Mouse (Mus musculus) hindbrain, embryonic 13.5 days (tissue): ENCODE data around the gene Brpf3. TPM values are rescaled to one million over a fixed set of nuclear protein-coding genes. Genes with fewer than 3 reads are reported as not detected.
"Not testable (repeated sequence)": the region's sequence is repeated elsewhere in the genome, so short reads cannot be mapped to it uniquely, and the experiment has no call there.

Experiments used
- ATAC-seq: fragments of 200-750 bp; cut with Nextera tagmentation; 2 replicates; pipeline ENCODE4 v1.8.0; 2017; ENCODE audit warnings: moderate TSS enrichment; ENCODE audit not compliant: low FRiP score
- H3K27ac ChIP-seq: fragments of 300-500 bp; sonication (generic); 2 replicates; pipeline ENCODE4 v1.5.1; 2015; ENCODE audit warnings: inconsistent platforms, mild to moderate bottlenecking, moderate library complexity
- H3K27me3 ChIP-seq: fragments of 300-500 bp; sonication (generic); 2 replicates; pipeline ENCODE4 v1.6.1; 2015; ENCODE audit warnings: mild to moderate bottlenecking, inconsistent platforms
- H3K36me3 ChIP-seq: fragments of 300-500 bp; sonication (generic); 2 replicates; pipeline ENCODE4 v1.6.1; 2015; ENCODE audit warnings: mild to moderate bottlenecking, inconsistent platforms
- H3K4me1 ChIP-seq: fragments of 300-500 bp; sonication (generic); replicated peaks from 2 replicates; pipeline ENCODE4 v1.6.1; 2015; ENCODE audit warnings: inconsistent platforms
- H3K4me2 ChIP-seq: fragments of 300-500 bp; sonication (generic); 2 replicates; pipeline ENCODE4 v1.6.1; 2015; ENCODE audit warnings: inconsistent platforms, mild to moderate bottlenecking, moderate library complexity
- H3K4me3 ChIP-seq: fragments of 300-500 bp; sonication (generic); 2 replicates; pipeline ENCODE4 v1.5.1; 2015; ENCODE audit warnings: mild to moderate bottlenecking, inconsistent platforms
- H3K9ac ChIP-seq: fragments of 300-500 bp; sonication (generic); 2 replicates; pipeline ENCODE4 v1.6.1; 2015; ENCODE audit warnings: mild to moderate bottlenecking, inconsistent platforms
- H3K9me3 ChIP-seq: fragments of 300-500 bp; sonication (generic); 2 replicates; pipeline ENCODE4 v1.6.1; 2016; ENCODE audit warnings: inconsistent platforms
- WGBS: fragments of 180-500 bp; shearing (Covaris S2); methylation state at CpG from one replicate; pipeline ENCODE4 v1.1.7; 2015; 5-methylcytosine and 5-hydroxymethylcytosine counted together
- polyA plus RNA-seq: library from polyadenylated mRNA; unstranded; fragments of >200 nt; fragmentation: Nextera tagmentation; extraction: Ambion mirVana; gene quantifications from 2 replicates; pipeline ENCODE4 v1.2.1, GENCODE M21; 2015

The Brpf3 gene
- polyA plus RNA-seq, 1 experiment from 2014 or later = 9.7 TPM

DNA sequence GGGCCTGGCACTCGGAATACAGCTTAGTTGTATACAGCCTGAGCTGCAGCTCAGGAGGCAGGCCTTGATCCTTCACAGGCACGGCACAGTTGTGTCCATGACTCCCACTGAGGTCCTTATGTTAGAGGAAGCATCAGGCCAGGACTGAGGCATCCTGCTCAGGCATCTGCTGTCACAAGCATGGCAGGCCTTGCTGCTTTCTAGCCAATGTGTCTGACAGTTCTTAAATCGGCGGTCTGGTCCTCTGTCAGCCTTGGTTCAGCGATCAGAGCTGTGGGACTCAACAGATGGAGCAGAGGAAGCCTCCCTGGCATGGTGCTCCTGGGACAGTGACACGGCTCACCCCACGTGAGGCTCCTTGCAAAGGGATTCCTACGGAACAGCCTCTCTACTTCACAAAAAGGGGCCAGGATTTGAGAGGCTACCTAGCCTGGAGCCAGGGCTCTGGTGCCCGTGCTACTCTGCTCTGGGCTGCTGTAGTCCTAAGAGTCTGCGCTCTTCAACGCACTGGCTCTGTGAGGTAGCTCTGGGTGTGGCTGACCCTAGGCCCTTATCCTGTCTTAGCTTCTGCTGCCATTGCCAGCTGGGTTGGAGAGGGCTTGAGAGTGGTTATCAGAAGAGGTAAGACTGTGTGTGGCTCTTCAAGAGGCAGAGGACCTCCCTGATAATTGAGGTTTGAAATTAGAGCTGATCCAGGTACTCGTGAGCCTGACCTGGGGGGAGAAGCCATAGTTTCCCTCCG lies 22.3 kb downstream of the Brpf3 start:
- no peak overlapping the region for H3K4me2 ChIP-seq
- H3K4me1 ChIP-seq = no peaks in the 10 kb centered on the region
- no peaks in the 10 kb centered on the region for H3K27me3 ChIP-seq
- H3K9ac ChIP-seq = no peak overlapping the region
- H3K36me3 ChIP-seq = peaks cover 96% of the 10 kb centered on the region
- 0 out of 2 replicates have a peak overlapping the region, but pooled peaks have one; percentile 23 for H3K27ac ChIP-seq
- H3K9me3 ChIP-seq = no peaks in the 10 kb centered on the region
- no peak for ATAC-seq
- 93% methylated on average over 13 of the region's 13 CpGs for WGBS
- H3K4me3 ChIP-seq = no peak overlapping the region

DNA sequence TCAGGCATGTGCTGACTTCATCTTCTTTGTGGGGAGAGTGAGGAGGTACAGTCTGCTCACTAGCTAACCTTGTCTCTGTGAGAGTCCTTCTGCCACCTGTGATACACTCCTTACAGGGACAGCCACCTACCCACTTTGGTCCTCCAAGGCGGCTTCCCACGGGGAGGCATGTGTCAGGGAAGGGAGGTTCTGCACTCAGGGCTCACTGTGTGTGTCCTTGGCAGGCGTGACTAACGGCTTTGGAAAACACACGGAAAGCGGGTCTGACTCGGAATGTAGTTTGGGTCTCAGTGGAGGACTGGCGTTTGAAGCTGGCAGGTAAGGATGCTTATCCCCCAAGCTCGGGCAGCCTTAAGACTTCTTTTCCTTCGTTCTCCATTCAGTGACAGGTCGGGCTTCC lies 22.9 kb downstream of the Brpf3 start:
- Histone ChIP-seq H3K27ac (no peak overlapping the region), H3K9ac (no peak overlapping the region), H3K4me1 (no peaks in the 10 kb centered on the region), H3K9me3 (no peaks in the 10 kb centered on the region), H3K27me3 (no peaks in the 10 kb centered on the region), H3K4me3 (no peak overlapping the region), H3K36me3 (peaks cover 96% of the 10 kb centered on the region), H3K4me2 (no peak overlapping the region)
- WGBS = 81% methylated on average over 11 of the region's 11 CpGs
- ATAC-seq = no peak

DNA sequence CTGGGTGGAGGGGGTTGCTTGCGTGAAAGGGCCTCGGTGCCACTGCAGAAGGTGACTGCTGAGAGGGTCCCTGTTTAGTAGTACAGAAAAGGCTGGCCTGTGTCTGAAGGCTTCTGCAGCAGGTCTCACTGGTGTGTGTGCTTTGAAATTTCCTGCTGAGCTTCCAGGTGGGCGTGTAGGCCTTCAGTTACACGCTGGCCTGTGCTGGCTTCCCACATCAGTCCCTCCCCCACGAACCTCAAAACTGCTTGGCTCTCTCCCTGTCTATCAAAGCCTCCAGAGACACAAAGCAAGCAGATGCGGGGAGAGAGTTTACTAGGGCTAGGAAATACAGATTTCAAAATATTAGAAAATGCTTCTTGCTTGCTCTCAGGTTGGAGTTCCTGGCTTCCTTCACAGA lies 24.0 kb downstream of the Brpf3 start:
- H3K9me3 ChIP-seq = no peaks in the 10 kb centered on the region
- WGBS = 85% methylated on average over 6 of the region's 6 CpGs
- H3K36me3 ChIP-seq = peaks cover 98% of the 10 kb centered on the region
- no peaks in the 10 kb centered on the region for H3K27me3 ChIP-seq
- H3K27ac ChIP-seq = no peak overlapping the region
- H3K4me3 ChIP-seq = no peak overlapping the region
- no peaks in the 10 kb centered on the region for H3K4me1 ChIP-seq
- H3K9ac ChIP-seq = no peak overlapping the region
- H3K4me2 ChIP-seq = no peak overlapping the region
- ATAC-seq = no peak

DNA sequence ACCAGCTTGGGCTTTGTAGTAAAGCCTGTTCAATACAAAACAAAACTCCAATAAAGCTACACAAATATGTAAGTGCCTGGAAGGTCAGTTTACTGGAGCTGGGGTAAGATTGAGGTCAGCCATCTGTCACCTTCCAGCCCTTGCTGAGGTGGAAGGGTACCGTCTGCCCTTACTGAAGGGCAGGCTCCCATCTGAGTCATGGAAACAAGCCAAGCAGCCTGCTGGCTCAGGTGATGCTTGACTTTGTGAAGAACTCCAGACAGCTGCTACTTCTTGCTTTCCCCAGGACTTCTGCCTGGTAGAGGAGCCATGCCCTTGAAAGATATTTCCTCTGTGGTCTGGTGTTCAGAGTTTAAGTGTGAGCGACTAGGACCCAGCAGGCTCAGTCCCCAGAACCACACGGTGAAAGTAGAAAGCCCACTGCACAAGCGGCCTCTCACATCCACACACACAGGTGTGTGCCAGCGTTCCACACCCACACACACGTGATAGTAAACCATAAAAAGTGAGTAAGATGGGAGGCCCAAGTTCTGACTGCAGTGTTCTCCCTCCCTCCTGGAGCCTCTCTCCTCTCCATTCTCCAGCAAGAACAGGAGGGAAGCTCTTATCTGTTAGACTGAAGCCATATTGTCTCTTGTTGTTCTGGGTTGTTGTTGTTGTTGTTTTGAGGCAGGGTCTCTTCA lies 24.6 kb downstream of the Brpf3 start:
- no peak overlapping the region for H3K4me3 ChIP-seq
- H3K27me3 ChIP-seq = no peaks in the 10 kb centered on the region
- no peak overlapping the region for H3K27ac ChIP-seq
- no peak overlapping the region for H3K4me2 ChIP-seq
- WGBS = 92% methylated on average over 6 of the region's 6 CpGs
- H3K9ac ChIP-seq = no peak overlapping the region
- no peak for ATAC-seq
- no peaks in the 10 kb centered on the region for H3K9me3 ChIP-seq
- H3K36me3 ChIP-seq = peaks cover 98% of the 10 kb centered on the region
- no peaks in the 10 kb centered on the region for H3K4me1 ChIP-seq

DNA sequence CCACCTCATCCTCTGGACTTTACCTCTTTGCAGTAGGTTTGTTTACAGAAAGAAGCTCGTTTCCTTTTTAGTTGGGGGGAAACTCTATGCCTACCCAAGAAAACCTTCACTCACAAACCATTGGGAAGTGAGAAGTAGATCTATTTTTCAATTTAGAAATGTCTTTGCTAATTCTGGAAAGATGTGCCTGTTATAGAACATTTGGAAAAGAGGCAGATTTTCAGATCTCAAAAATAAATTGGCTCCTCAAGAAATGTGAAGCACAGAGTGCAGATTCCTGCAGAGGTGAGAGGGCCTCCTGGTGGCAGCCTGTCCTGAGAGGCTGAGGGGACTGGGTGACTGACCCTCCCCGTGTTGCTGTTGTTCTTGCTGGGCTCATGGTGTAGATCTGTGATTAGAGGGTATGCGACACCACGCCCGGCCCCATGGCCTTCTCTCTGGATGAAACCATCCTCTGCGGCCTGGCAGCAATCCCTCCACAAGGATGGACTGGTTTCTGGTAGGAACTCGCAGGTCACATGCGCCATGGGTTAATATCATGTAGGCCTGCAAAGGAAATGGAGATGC lies 26.9 kb downstream of the Brpf3 start:
- H3K27me3 ChIP-seq = no peaks in the 10 kb centered on the region
- H3K4me3 ChIP-seq = no peak overlapping the region
- peaks cover 98% of the 10 kb centered on the region for H3K36me3 ChIP-seq
- ATAC-seq = no peak
- H3K4me1 ChIP-seq = no peaks in the 10 kb centered on the region
- no peak overlapping the region for H3K4me2 ChIP-seq
- H3K9me3 ChIP-seq = no peaks in the 10 kb centered on the region
- H3K27ac ChIP-seq = no peak overlapping the region
- no peak overlapping the region for H3K9ac ChIP-seq
- 97% methylated on average over 8 of the region's 8 CpGs for WGBS

DNA sequence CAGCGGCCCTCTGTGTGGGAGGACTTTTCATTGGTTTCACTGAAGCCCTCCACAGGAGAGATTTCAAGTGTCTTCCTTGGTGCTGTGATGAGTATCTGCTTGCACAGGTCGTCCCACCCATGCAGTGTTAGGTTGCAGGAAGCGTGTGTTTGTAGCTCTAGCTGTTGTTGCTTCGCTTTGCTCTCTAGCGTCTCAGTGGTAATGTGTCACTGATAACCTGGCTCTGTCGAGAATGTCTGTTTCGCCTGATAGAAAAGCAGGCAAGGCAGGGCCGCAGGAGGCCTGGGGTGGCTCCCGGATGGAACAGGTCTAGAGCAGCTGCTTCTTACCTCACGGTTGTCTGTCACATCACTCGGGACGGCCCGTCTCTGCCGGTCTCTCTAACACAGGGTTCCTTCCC lies 28.2 kb downstream of the Brpf3 start:
- H3K27ac ChIP-seq = no peak overlapping the region
- no peak overlapping the region for H3K9ac ChIP-seq
- ATAC-seq = no peak
- WGBS = 92% methylated on average over 14 of the region's 14 CpGs
- no peaks in the 10 kb centered on the region for H3K4me1 ChIP-seq
- peaks cover 96% of the 10 kb centered on the region for H3K36me3 ChIP-seq
- no peaks in the 10 kb centered on the region for H3K27me3 ChIP-seq
- no peak overlapping the region for H3K4me2 ChIP-seq
- no peaks in the 10 kb centered on the region for H3K9me3 ChIP-seq
- no peak overlapping the region for H3K4me3 ChIP-seq

DNA sequence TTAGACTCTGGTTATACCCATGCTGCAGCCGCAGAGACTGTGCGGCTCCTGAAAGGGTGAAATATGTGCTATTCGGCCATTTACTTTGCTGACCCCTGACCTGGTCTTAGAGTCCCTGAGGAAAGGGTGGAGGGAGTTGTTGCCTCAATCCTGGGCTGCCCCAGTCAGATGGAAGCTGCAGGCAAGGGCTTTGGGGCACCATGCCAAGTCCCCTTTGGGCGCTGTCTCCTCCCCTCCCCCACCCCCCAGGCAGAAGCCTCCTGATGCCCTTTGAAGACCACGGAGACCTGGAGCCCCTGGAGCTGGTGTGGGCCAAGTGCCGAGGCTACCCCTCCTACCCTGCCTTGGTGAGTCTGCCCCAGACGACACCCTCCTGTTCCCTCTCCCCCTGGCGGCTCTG lies 30.2 kb downstream of the Brpf3 start:
- no peak overlapping the region for H3K27ac ChIP-seq
- no peaks in the 10 kb centered on the region for H3K27me3 ChIP-seq
- H3K36me3 ChIP-seq = peaks cover 94% of the 10 kb centered on the region
- H3K9me3 ChIP-seq = no peaks in the 10 kb centered on the region
- no peak overlapping the region for H3K9ac ChIP-seq
- ATAC-seq = no peak
- H3K4me3 ChIP-seq = no peak overlapping the region
- no peak overlapping the region for H3K4me2 ChIP-seq
- no peaks in the 10 kb centered on the region for H3K4me1 ChIP-seq
- WGBS = 78% methylated on average over 8 of the region's 8 CpGs

DNA sequence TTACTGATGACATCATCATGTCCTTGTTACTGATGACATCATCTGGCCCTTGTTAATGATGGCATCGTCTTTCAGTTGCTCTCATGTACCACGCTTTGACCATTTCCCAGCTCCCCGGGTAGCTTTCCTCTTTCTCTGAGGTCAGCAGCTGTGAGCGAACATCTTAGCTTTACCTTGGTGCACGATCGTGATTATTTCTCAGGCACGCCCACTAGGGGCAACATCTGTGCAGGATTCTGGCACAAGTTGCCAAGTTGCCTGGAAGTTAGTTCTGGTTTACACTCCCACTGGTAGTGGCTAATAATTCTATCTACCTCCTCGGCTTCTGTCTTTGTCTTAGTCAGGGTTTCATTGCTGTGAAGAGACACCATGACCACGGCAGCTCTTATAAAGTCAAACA lies 31.1 kb downstream of the Brpf3 start:
- ATAC-seq = no peak
- H3K4me1 ChIP-seq = no peaks in the 10 kb centered on the region
- no peak overlapping the region for H3K4me2 ChIP-seq
- no peak overlapping the region for H3K9ac ChIP-seq
- no peak overlapping the region for H3K4me3 ChIP-seq
- no peak overlapping the region for H3K27ac ChIP-seq
- WGBS = 93% methylated on average over 9 of the region's 9 CpGs
- no peaks in the 10 kb centered on the region for H3K9me3 ChIP-seq
- H3K27me3 ChIP-seq = no peaks in the 10 kb centered on the region
- H3K36me3 ChIP-seq = peaks cover 95% of the 10 kb centered on the region

DNA sequence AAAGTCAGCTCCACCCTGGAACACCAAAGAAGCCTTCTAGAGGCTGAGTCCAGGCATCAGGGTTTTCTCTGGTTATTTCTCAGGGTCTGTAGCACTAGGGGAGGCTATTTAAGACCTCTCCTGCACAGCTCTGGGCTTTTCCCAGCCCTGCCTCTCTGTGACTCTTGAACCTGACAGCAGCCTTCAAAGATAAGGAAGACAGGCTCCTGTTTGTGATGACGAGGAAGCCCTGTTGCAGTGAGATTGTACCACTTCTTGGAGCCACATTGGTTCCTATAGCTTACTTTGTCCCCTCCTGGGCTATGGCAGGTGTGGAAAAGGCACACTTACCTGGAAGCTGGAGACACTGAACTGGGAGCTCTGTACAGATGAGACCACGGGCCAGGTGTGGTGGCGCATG lies 32.0 kb downstream of the Brpf3 start:
- Histone ChIP-seq H3K27me3 (no peaks in the 10 kb centered on the region), H3K4me2 (no peak overlapping the region), H3K4me1 (no peaks in the 10 kb centered on the region), H3K9me3 (no peaks in the 10 kb centered on the region), H3K27ac (no peak overlapping the region), H3K36me3 (peaks cover 95% of the 10 kb centered on the region), H3K4me3 (no peak overlapping the region), H3K9ac (no peak overlapping the region)
- WGBS = 96% methylated on average over 3 of the region's 3 CpGs
- ATAC-seq = no peak

DNA sequence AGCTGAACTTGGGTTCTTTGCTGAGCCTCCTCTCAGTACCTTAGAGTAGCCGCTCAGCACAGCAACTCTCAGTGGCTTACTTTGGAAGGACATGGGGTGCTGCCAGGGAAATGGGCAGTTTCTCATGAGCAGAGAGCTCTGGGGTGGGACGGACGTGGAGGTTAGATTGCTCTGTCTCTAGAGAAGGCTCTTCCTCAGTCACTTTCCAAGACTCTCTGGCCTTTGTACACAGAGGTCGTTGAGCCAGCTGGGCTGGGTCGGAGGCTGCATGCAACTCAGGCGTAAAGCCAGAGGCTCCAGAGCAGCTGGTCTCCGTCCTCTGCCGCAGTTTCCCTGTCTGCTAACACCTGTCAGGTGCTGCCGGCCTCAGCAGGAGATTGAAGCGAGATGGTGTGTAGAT lies 33.8 kb downstream of the Brpf3 start:
- 83% methylated on average over 10 of the region's 10 CpGs for WGBS
- H3K9ac ChIP-seq = no peak overlapping the region
- H3K36me3 ChIP-seq = peaks cover 95% of the 10 kb centered on the region
- no peaks in the 10 kb centered on the region for H3K9me3 ChIP-seq
- no peaks in the 10 kb centered on the region for H3K4me1 ChIP-seq
- no peaks in the 10 kb centered on the region for H3K27me3 ChIP-seq
- no peak overlapping the region for H3K27ac ChIP-seq
- no peak overlapping the region for H3K4me2 ChIP-seq
- no peak for ATAC-seq
- no peak overlapping the region for H3K4me3 ChIP-seq

DNA sequence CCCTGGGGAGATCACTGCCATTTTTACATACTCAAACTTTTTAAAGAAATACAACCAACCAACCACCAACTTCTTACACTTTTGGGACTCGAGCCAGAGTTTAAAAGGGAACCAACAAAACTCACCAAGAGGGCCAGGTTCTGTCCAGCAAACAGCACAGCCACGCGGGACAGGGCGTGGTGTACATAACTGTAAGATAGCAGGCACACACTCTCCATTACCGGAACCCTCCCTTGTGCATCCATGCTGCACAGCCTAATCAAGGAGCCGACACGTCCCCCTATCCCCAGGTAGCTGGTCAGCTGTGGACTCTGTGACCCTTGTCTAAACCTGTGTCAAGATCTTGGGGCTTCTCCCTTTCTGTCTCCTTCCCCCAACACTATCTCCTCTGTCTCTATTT lies 37.0 kb downstream of the Brpf3 start:
- ATAC-seq = no peak
- Histone ChIP-seq H3K27me3 (no peaks in the 10 kb centered on the region), H3K9me3 (no peaks in the 10 kb centered on the region), H3K36me3 (peaks cover 80% of the 10 kb centered on the region), H3K4me2 (no peak overlapping the region), H3K4me1 (no peaks in the 10 kb centered on the region), H3K9ac (no peak overlapping the region), H3K4me3 (no peak overlapping the region), H3K27ac (no peak overlapping the region)
- WGBS = 92% methylated on average over 7 of the region's 7 CpGs

DNA sequence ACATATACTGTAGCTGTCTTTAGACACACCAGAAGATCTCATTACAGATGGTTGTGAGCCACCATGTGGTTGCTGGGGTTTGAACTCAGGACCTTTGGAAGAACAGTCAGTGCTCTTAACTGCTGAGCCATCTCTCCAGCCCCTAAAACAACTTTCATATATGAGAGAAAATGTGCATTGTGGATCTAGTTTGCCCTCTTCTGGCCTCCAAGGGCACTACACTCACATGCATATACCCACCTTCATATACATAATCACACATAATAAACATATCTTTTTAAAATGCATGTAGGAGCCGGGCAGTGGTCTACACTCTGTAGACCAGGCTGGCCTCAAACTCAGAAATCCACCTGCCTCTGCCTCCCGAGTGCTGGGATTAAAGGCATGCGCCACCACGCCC lies 41.1 kb downstream of the Brpf3 start:
- H3K9ac ChIP-seq, H3K27ac ChIP-seq, H3K27me3 ChIP-seq, H3K9me3 ChIP-seq, H3K4me1 ChIP-seq, H3K4me3 ChIP-seq, ATAC-seq, H3K4me2 ChIP-seq: not testable (repeated sequence)
- peaks cover 44% of the 10 kb centered on the region for H3K36me3 ChIP-seq
- 99% methylated on average over 4 of the region's 4 CpGs for WGBS

DNA sequence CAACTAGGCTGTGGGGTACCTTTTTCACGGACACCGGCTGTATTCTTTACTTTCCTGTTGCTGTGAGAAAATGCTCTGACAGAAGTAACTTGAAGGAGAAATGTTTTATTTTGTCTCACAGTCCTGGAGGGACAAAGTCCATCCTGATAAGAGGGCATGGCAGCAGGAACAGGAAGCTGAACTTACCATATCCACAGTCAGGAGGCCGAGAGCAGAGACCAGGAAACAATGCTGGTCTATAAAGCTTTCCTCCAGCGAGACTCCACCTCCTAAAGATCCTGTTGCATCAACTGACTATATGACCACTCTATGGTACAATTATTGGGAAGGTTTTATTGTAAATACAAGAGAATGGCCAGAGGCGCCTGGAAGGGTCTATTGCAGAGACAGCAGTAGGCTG lies 42.8 kb downstream of the Brpf3 start:
- no peaks in the 10 kb centered on the region for H3K4me1 ChIP-seq
- no peaks in the 10 kb centered on the region for H3K9me3 ChIP-seq
- no peak overlapping the region for H3K27ac ChIP-seq
- H3K27me3 ChIP-seq = no peaks in the 10 kb centered on the region
- no peak overlapping the region for H3K9ac ChIP-seq
- H3K36me3 ChIP-seq = peaks cover 26% of the 10 kb centered on the region
- H3K4me3 ChIP-seq = no peak overlapping the region
- 85% methylated on average over 5 of the region's 5 CpGs for WGBS
- H3K4me2 ChIP-seq = no peak overlapping the region
- no peak for ATAC-seq
